Mouse (Mus musculus): ENCODE measurements around the gene Tapbp. TPM values are rescaled to one million over a fixed set of nuclear protein-coding genes. Genes with fewer than 3 reads are reported as not detected.
"Not testable (repeated sequence)": the region's sequence is repeated elsewhere in the genome, so short reads cannot be mapped to it uniquely, and the experiment has no call there.

The Tapbp gene
- 71.7 and 80.8 TPM in 2 replicates for polyA plus RNA-seq (2012; rRNA removed)

GRCm38 (mm10) chr17:33915671-33916250 is at the start of gene Tapbp, which contains the start of gene Zbtb22:
Gene Tapbp (plus strand): TSS chr17:33915899.
Gene Zbtb22 (plus strand): TSS chr17:33915904.
- peak within 1 kb of the TSS; percentile 92 for H3K4me3 ChIP-seq (ENCODE audit: control insufficient read depth, low read depth, low read length)
- H3K4me1 ChIP-seq (ENCODE audit: control insufficient read depth, insufficient read depth, low read length): peaks cover 47% of the 10 kb centered on the region
- H3K36me3 ChIP-seq (ENCODE audit: control insufficient read depth, insufficient read depth, low read length): peaks cover 11% of the 10 kb centered on the region
- no peaks in the 10 kb centered on the region for H3K27me3 ChIP-seq (ENCODE audit: control insufficient read depth, insufficient read depth, low read length)
- peak within 1 kb of the TSS; percentile 87 for H3K27ac ChIP-seq (ENCODE audit: control insufficient read depth, insufficient read depth, low read depth, low read length)
- peak; percentile 11; the same call in 1 of the 2 replicates for TF ChIP-seq POLR2A (IDR thresholded peaks at IDR 0.05; ENCODE audit: control insufficient read depth, low read depth, low read length)
- TF ChIP-seq CTCF (IDR thresholded peaks at IDR 0.05; ENCODE audit: control insufficient read depth, insufficient read depth, insufficient replicate concordance, low read depth, low read length): no peak

GRCm38 (mm10) chr17:33873537-33873936 is 42.2 kb upstream of the Tapbp start, which contains the start of gene Gm7029:
Gene Gm7029 (plus strand): TSS chr17:33873837.
- H3K27ac ChIP-seq (ENCODE audit: control insufficient read depth, insufficient read depth, low read depth, low read length); H3K4me3 ChIP-seq (ENCODE audit: control insufficient read depth, low read depth, low read length); H3K36me3 ChIP-seq (ENCODE audit: control insufficient read depth, insufficient read depth, low read length); H3K4me1 ChIP-seq (ENCODE audit: control insufficient read depth, insufficient read depth, low read length); H3K27me3 ChIP-seq (ENCODE audit: control insufficient read depth, insufficient read depth, low read length): not testable (repeated sequence)

- H3K4me1 ChIP-seq (ENCODE audit: control insufficient read depth, insufficient read depth, low read length): no peaks in the 10 kb centered on the region; the same call in 1 of the 2 replicates
- no peak overlapping the region for H3K4me3 ChIP-seq (ENCODE audit: control insufficient read depth, low read depth, low read length)
- H3K36me3 ChIP-seq (ENCODE audit: control insufficient read depth, insufficient read depth, low read length): no peaks in the 10 kb centered on the region
- H3K27ac ChIP-seq (ENCODE audit: control insufficient read depth, insufficient read depth, low read depth, low read length): no peak overlapping the region
- no peaks in the 10 kb centered on the region for H3K27me3 ChIP-seq (ENCODE audit: control insufficient read depth, insufficient read depth, low read length)
- TF ChIP-seq POLR2A (IDR thresholded peaks at IDR 0.05; ENCODE audit: control insufficient read depth, low read depth, low read length) (peak; percentile 35; the same call in 1 of the 2 replicates), CTCF (IDR thresholded peaks at IDR 0.05; ENCODE audit: control insufficient read depth, insufficient read depth, insufficient replicate concordance, low read depth, low read length) (no peak)
Measured at GRCm38 (mm10) chr17:33874411-33874810, 41.3 kb upstream of the Tapbp start.

- not testable (repeated sequence) for H3K36me3 ChIP-seq (ENCODE audit: control insufficient read depth, insufficient read depth, low read length); H3K4me3 ChIP-seq (ENCODE audit: control insufficient read depth, low read depth, low read length); H3K27me3 ChIP-seq (ENCODE audit: control insufficient read depth, insufficient read depth, low read length)
Measured at GRCm38 (mm10) chr17:33875797-33876196, 39.9 kb upstream of the Tapbp start.

GRCm38 (mm10) chr17:33884320-33884719 is 31.4 kb upstream of the Tapbp start:
- H3K36me3 ChIP-seq (ENCODE audit: control insufficient read depth, insufficient read depth, low read length); H3K4me1 ChIP-seq (ENCODE audit: control insufficient read depth, insufficient read depth, low read length); H3K27me3 ChIP-seq (ENCODE audit: control insufficient read depth, insufficient read depth, low read length); H3K27ac ChIP-seq (ENCODE audit: control insufficient read depth, insufficient read depth, low read depth, low read length); H3K4me3 ChIP-seq (ENCODE audit: control insufficient read depth, low read depth, low read length): not testable (repeated sequence)

More at GRCm38 (mm10) chr17:33875797-33876196, 39.9 kb upstream of the Tapbp start:
- not testable (repeated sequence) for H3K27ac ChIP-seq (ENCODE audit: control insufficient read depth, insufficient read depth, low read depth, low read length); H3K4me1 ChIP-seq (ENCODE audit: control insufficient read depth, insufficient read depth, low read length)

- H3K36me3 ChIP-seq (ENCODE audit: control insufficient read depth, insufficient read depth, low read length); H3K27ac ChIP-seq (ENCODE audit: control insufficient read depth, insufficient read depth, low read depth, low read length); H3K27me3 ChIP-seq (ENCODE audit: control insufficient read depth, insufficient read depth, low read length); H3K4me1 ChIP-seq (ENCODE audit: control insufficient read depth, insufficient read depth, low read length); H3K4me3 ChIP-seq (ENCODE audit: control insufficient read depth, low read depth, low read length): not testable (repeated sequence)
Measured at GRCm38 (mm10) chr17:33887802-33888201, 27.9 kb upstream of the Tapbp start.

GRCm38 (mm10) chr17:33888230-33888629 is 27.5 kb upstream of the Tapbp start:
- not testable (repeated sequence) for H3K4me1 ChIP-seq (ENCODE audit: control insufficient read depth, insufficient read depth, low read length); H3K27me3 ChIP-seq (ENCODE audit: control insufficient read depth, insufficient read depth, low read length); H3K27ac ChIP-seq (ENCODE audit: control insufficient read depth, insufficient read depth, low read depth, low read length); H3K36me3 ChIP-seq (ENCODE audit: control insufficient read depth, insufficient read depth, low read length); H3K4me3 ChIP-seq (ENCODE audit: control insufficient read depth, low read depth, low read length)

- H3K27me3 ChIP-seq (ENCODE audit: control insufficient read depth, insufficient read depth, low read length); H3K36me3 ChIP-seq (ENCODE audit: control insufficient read depth, insufficient read depth, low read length); H3K4me1 ChIP-seq (ENCODE audit: control insufficient read depth, insufficient read depth, low read length): not testable (repeated sequence)
- H3K4me3 ChIP-seq (ENCODE audit: control insufficient read depth, low read depth, low read length): peak overlapping the region; percentile 87
- peak overlapping the region; percentile 46 for H3K27ac ChIP-seq (ENCODE audit: control insufficient read depth, insufficient read depth, low read depth, low read length)
Measured at GRCm38 (mm10) chr17:33889941-33890532, 25.7 kb upstream of the Tapbp start.
